Mouse (Mus musculus) Patski (cell line): ENCODE results near the gene Col6a5. TPM values are rescaled to one million over a fixed set of nuclear protein-coding genes. Genes with fewer than 3 reads are reported as not detected.

ENCODE experiments used
- ATAC-seq: fragments of 100-300 bp; one replicate; pipeline ENCODE4 v1.8.0; 2021
- CTCF ChIA-PET: fragments of 350-600 bp; sonication (Branson Sonifier 250); formaldehyde crosslinking; loops from one replicate; lab custom pipeline; 2022; ENCODE audit warnings: inconsistent platforms; lab: Charles Lee
- POLR2A ChIA-PET: fragments of 350-600 bp; sonication (Branson Sonifier 250); formaldehyde crosslinking; loops from one replicate; lab custom pipeline; 2022; ENCODE audit warnings: antibody characterized with exemption, inconsistent platforms; lab: Charles Lee
- DNase-seq: peaks from one replicate; pipeline ENCODE4 v3.0.0-alpha.2; 2011; ENCODE audit warnings: low read depth, low spot score
- H3K27me3 ChIP-seq: fragments of 371-371 bp; one replicate; pipeline ENCODE4 v1.5.1; 2021
- CTCF ChIP-seq: fragments of 100-300 bp; IDR thresholded peaks from one replicate; pipeline ENCODE4 v1.5.1; 2021
- in situ Hi-C: fragments of 300-500 bp; cut with MboI; formaldehyde crosslinking; loops from 3 replicates; pipeline ENCODE4 v1.11.1; 2018; ENCODE audit warnings: low pct_unique_long_range_greater_than_20kb, mixed read lengths
- polyA plus RNA-seq: library from polyadenylated mRNA; unstranded; gene quantifications from one replicate; pipeline ENCODE4 v1.2.3, GENCODE M21; 2021

Gene Col6a5
- polyA plus RNA-seq, 1 experiment from 2014 or later, result not detected

GRCm38 (mm10) chr9:105827791-105828385 lies 132.6 kb downstream of the Col6a5 start, which contains the start of gene Col6a6:
Gene Col6a6, minus strand, starts transcription at chr9:105828160.
- POLR2A ChIA-PET, result no interaction called here

DNA sequence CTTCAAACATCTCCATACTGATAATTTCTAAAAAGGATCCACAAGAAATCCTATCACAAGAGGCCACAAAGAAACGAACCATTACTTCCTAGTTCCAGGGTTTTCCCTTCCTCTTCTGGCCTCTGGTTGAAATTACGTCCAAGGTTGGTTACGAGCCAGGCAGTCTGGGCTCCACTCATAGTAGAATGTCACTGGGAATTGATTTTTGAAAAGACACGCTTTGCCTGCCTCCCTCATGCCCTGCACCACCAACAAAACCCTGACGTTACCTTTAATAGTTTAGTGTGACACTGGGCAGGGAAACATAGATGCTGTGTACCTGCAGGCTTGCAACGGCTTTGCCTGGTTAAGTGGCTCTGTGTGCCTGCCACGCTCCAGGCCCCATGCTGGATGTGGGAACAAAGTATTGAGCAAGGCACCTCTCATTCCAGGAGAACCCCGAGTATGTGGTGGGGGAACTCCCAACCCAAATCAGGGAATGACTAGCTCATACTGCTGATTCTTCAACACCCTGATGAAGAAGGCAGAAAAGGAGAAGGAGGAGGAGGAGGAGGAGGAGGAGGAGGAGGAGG lies 133.3 kb downstream of the Col6a5 start:
- in situ Hi-C loops, result no loop called here
- peaks cover 2% of the 10 kb centered on the region for H3K27me3 ChIP-seq
- ChIA-PET POLR2A (no interaction called here), CTCF (no interaction called here)
- ATAC-seq (no peak), DNase-seq (no peak)
- TF ChIP-seq CTCF, result no peak

More at GRCm38 (mm10) chr9:105827791-105828385, 132.6 kb downstream of the Col6a5 start, which contains the start of gene Col6a6:
- CTCF ChIA-PET, result no interaction called here
- TF ChIP-seq CTCF, result no peak
- peaks cover 2% of the 10 kb centered on the region for H3K27me3 ChIP-seq
- in situ Hi-C loops, result no loop called here
- DNase-seq (no peak), ATAC-seq (no peak)

GRCm38 (mm10) chr9:105820711-105821110 lies 139.7 kb downstream of the Col6a5 start:
- POLR2A ChIA-PET, result no interaction called here
- H3K27me3 ChIP-seq, result no peaks in the 10 kb centered on the region
- in situ Hi-C loops, result no loop called here
- no peak for DNase-seq
- TF ChIP-seq CTCF, result no peak
- ATAC-seq, result no peak
- CTCF ChIA-PET, result no interaction called here

DNA sequence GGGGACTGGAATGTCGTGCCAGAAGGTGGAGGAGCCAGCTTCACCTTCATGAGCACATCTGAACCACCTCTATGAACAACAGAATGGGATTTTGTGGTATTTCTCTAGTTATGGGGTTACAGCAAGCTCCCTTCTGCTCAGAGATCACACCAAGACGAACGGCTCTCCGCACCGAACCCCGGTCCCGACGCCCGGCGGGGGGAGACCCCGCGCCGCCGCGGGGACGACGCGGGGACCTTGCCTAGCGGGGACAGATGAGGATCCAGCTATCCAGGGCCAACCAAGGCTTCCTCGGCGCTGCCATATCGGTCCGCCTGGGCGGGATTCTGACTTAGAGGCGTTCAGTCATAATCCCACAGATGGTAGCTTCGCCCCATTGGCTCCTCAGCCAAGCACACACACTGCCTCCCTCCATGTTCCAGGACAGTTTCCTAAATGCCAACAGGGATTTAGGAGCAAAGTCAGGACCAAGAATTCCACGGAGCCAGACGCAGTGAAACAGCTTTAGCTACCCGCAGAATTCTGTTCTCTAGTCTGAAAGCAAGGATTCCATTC lies 141.2 kb downstream of the Col6a5 start:
- POLR2A ChIA-PET, result no interaction called here
- in situ Hi-C loops, result no loop called here
- ATAC-seq, result no peak
- no peak for DNase-seq
- H3K27me3 ChIP-seq, result no peaks in the 10 kb centered on the region
- no peak for TF ChIP-seq CTCF
- CTCF ChIA-PET, result no interaction called here

GRCm38 (mm10) chr9:105814436-105814835 lies 146.0 kb downstream of the Col6a5 start:
- ChIA-PET POLR2A (no interaction called here), CTCF (no interaction called here)
- in situ Hi-C loops, result no loop called here
- no peak for TF ChIP-seq CTCF
- H3K27me3 ChIP-seq, result no peaks in the 10 kb centered on the region
- no peak for DNase-seq
- ATAC-seq, result no peak

- ChIA-PET POLR2A (no interaction called here), CTCF (no interaction called here)
- DNase-seq, result no peak
- TF ChIP-seq CTCF, result no peak
- no peak for ATAC-seq
- in situ Hi-C loops, result no loop called here
- no peaks in the 10 kb centered on the region for H3K27me3 ChIP-seq
Measured at GRCm38 (mm10) chr9:105811458-105811857, 149.0 kb downstream of the Col6a5 start.

GRCm38 (mm10) chr9:105808920-105809505 lies 151.4 kb downstream of the Col6a5 start:
- in situ Hi-C loops, result no loop called here
- no peak for DNase-seq
- ATAC-seq, result no peak
- no peak for TF ChIP-seq CTCF
- ChIA-PET POLR2A (no interaction called here), CTCF (no interaction called here)
- H3K27me3 ChIP-seq, result no peaks in the 10 kb centered on the region

Other genes starting within 250 kb of the Col6a5 start
- gene Col6a6, start 132.5 kb downstream of the Col6a5 start, polyA plus RNA-seq, result not detected
- 0.21 TPM for gene Col6a4, start 136.1 kb upstream of the Col6a5 start, polyA plus RNA-seq
- gene Glyctk, start 197.5 kb upstream of the Col6a5 start, polyA plus RNA-seq, result 1.2 TPM
- 82.0 TPM for gene Wdr82, start 210.3 kb upstream of the Col6a5 start, polyA plus RNA-seq
- gene Ppm1m, start 239.1 kb upstream of the Col6a5 start, polyA plus RNA-seq, result 62.8 TPM
- 30.7 TPM for gene Twf2, start 242.5 kb upstream of the Col6a5 start, polyA plus RNA-seq